ENCODE assay signal across 8 mouse cellular contexts in the genomic region with DNA sequence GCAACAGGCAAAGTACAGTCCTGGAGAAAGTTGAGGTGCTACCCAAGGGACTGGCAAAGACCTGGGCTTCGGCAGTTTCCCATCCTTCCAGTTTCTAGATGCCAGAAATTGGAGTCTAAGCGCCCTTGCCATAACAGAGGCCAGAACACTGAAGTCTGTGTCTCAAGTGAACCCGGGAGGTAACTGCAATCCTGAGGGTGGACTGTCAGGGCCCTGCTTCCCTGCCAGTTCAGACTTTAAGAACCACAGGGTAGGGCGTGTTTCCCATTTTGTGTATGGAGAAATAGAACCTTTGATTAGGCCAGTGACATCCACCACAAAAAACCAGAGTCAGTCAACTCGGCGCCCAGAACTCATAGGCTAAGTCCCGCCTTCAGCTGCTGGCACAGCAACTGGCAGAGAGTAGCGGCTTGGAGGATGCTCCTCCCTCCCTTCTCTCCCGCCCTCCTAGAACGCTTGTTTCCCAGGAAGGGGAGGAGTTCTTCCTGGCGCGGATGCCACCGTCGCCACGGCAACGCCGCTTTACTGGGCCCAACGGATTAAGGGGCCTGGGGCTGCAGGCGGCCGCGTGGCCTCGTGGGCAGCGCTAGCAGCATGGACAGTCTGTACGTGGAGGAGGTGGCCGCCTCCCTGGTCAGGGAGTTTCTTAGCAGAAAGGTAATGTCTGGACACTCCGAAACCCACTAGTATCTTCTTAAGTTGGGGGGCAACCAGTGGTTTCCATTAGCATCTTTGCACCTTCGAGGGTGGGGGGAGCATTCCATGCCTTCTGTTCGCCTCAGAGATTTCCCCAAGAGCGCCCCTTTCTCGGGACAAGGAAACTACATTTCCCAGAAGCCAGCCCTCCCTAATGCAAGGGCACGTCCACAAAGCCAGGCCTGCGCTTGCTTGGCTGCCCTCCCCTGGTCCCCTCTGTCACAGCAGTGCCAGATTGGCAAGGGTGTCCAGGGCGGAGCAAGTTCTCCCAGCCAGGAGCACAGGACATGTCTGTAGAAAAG. TPM values are rescaled to one million over a fixed set of nuclear protein-coding genes. Genes with fewer than 3 reads are reported as not detected.
DNase-seq lines count a peak whose midpoint lies in the region; ATAC-seq and TF ChIP-seq lines count a peak whose summit lies in the region.

TSS of gene Mindy4 (plus strand) at position 471 of the 998 bp plus-strand sequence.

- peak within 1 kb of the TSS in 1 of 2 experiments; percentile 44; a peak in 2 of 4 replicates for H3K4me3 ChIP-seq in MEL (ENCODE audit: control insufficient read depth in 1 of 2, insufficient read depth in 1 of 2, low read depth in 2 of 2, low read length in 2 of 2)
- peak within 1 kb of the TSS; percentile 54 for H3K4me3 ChIP-seq in forebrain, embryonic 15.5 days
- H3K4me3 ChIP-seq in liver, embryonic 16.5 days (ENCODE audit: low read depth, low read length) = peak within 1 kb of the TSS; percentile 59
- peak within 1 kb of the TSS; percentile 50 for H3K4me3 ChIP-seq in neural tube, embryonic 13.5 days

- intact Hi-C loops in heart, postnatal 14 days (cut with DNase I) = no loop called here

- no peaks in the 10 kb centered on the region; a peak in 1 of 4 replicates for H3K27me3 ChIP-seq in MEL (ENCODE audit: control insufficient read depth in 1 of 2, insufficient read depth in 2 of 2, low read length in 2 of 2)
- no peaks in the 10 kb centered on the region for H3K27me3 ChIP-seq in forebrain, embryonic 15.5 days
- no peaks in the 10 kb centered on the region for H3K27me3 ChIP-seq in liver, embryonic 16.5 days (ENCODE audit: control insufficient read depth, insufficient read depth, low read depth, low read length)
- no peaks in the 10 kb centered on the region for H3K27me3 ChIP-seq in neural tube, embryonic 13.5 days

- no peak for TF ChIP-seq CTCF in MEL (IDR thresholded peaks at IDR 0.05 in 2 of 3, conservative IDR thresholded peaks at IDR 0.05 in 1 of 3; ENCODE audit: control insufficient read depth in 1 of 3, insufficient read depth in 1 of 3, low read depth in 2 of 3, low read length in 3 of 3, poor library complexity in 1 of 3, severe bottlenecking in 1 of 3)

- peak; percentile 96 for ATAC-seq in forebrain, embryonic 15.5 days (replicated peaks)
- peak; percentile 87 for ATAC-seq in liver, embryonic 16.5 days (ENCODE audit: low read depth)
- peak; percentile 97 for ATAC-seq in neural tube, embryonic 13.5 days (ENCODE audit: low read depth)

- WGBS in forebrain, embryonic 15.5 days = 3% methylated on average over 33 of the region's 33 CpGs
- WGBS in large intestine, adult 2 months = 4% methylated on average over 33 of the region's 33 CpGs
- 7% methylated on average over 33 of the region's 33 CpGs for WGBS in liver, embryonic 16.5 days (ENCODE audit: insufficient replicate concordance)
- 3% methylated on average over 33 of the region's 33 CpGs for WGBS in neural tube, embryonic 13.5 days

- DNase-seq in MEL (ENCODE audit: low read depth, low spot score) = peak; percentile 45
- peak; percentile 83 to 95 for DNase-seq in cerebellum, adult 18-20 months
- peak; percentile 87 to 92 for DNase-seq in heart, postnatal 14 days
- peak; percentile 39 for DNase-seq in large intestine, adult 2 months (ENCODE audit: low read depth, low spot score)
- DNase-seq in testis, postnatal 10 days (ENCODE audit: low spot score) = peak; percentile 89

- H3K9ac ChIP-seq in MEL (ENCODE audit: control insufficient read depth, low read depth, low read length, poor library complexity, severe bottlenecking) = no peak within 1 kb of the TSS
- peak within 1 kb of the TSS; percentile 62 for H3K9ac ChIP-seq in forebrain, embryonic 15.5 days (replicated peaks)
- H3K9ac ChIP-seq in liver, embryonic 16.5 days (ENCODE audit: low read depth, low read length) = peak within 1 kb of the TSS; percentile 12; the same call in 1 of the 2 replicates
- peak within 1 kb of the TSS; percentile 68 for H3K9ac ChIP-seq in neural tube, embryonic 13.5 days

- peak within 1 kb of the TSS; percentile 66 for H3K4me2 ChIP-seq in forebrain, embryonic 15.5 days (replicated peaks)
- H3K4me2 ChIP-seq in liver, embryonic 16.5 days (ENCODE audit: low read depth, low read length) = peak within 1 kb of the TSS; percentile 66
- H3K4me2 ChIP-seq in neural tube, embryonic 13.5 days = peak within 1 kb of the TSS; percentile 64

- TF ChIP-seq EP300 in MEL (IDR thresholded peaks at IDR 0.05; ENCODE audit: low read depth in 1 of 2, low read length in 2 of 2) = no peak

- H3K79me2 ChIP-seq in MEL (ENCODE audit: control insufficient read depth, insufficient read depth, low read length, poor library complexity) = no peaks in the 10 kb centered on the region

- H3K27ac ChIP-seq in MEL (ENCODE audit: control insufficient read depth, low read depth, low read length) = no peak within 1 kb of the TSS
- H3K27ac ChIP-seq in forebrain, embryonic 15.5 days (replicated peaks) = peak within 1 kb of the TSS; percentile 92
- no peak within 1 kb of the TSS for H3K27ac ChIP-seq in liver, embryonic 16.5 days (ENCODE audit: low read length)
- peak within 1 kb of the TSS; percentile 83 for H3K27ac ChIP-seq in neural tube, embryonic 13.5 days (replicated peaks)

- no peaks in the 10 kb centered on the region for H3K9me3 ChIP-seq in MEL (replicated peaks; ENCODE audit: insufficient read depth, low read length)
- no peaks in the 10 kb centered on the region for H3K9me3 ChIP-seq in forebrain, embryonic 15.5 days
- no peaks in the 10 kb centered on the region for H3K9me3 ChIP-seq in liver, embryonic 16.5 days (replicated peaks; ENCODE audit: control insufficient read depth, low read length)
- H3K9me3 ChIP-seq in neural tube, embryonic 13.5 days = no peaks in the 10 kb centered on the region

- no peaks in the 10 kb centered on the region for H3K4me1 ChIP-seq in MEL (ENCODE audit: control insufficient read depth in 1 of 2, insufficient read depth in 2 of 2, low read length in 2 of 2)
- H3K4me1 ChIP-seq in forebrain, embryonic 15.5 days = peaks cover 23% of the 10 kb centered on the region
- H3K4me1 ChIP-seq in liver, embryonic 16.5 days (ENCODE audit: control insufficient read depth, low read depth, low read length) = peaks cover 5% of the 10 kb centered on the region; the same call in 1 of the 2 replicates
- peaks cover 21% of the 10 kb centered on the region for H3K4me1 ChIP-seq in neural tube, embryonic 13.5 days (replicated peaks)

- H3K36me3 ChIP-seq in MEL (ENCODE audit: control insufficient read depth in 1 of 2, insufficient read depth in 2 of 2, low read length in 2 of 2) = no peaks in the 10 kb centered on the region
- H3K36me3 ChIP-seq in forebrain, embryonic 15.5 days = no peaks in the 10 kb centered on the region
- H3K36me3 ChIP-seq in liver, embryonic 16.5 days (ENCODE audit: control insufficient read depth, insufficient read depth) = no peaks in the 10 kb centered on the region
- H3K36me3 ChIP-seq in neural tube, embryonic 13.5 days = no peaks in the 10 kb centered on the region

- TF ChIP-seq RAD21 in MEL (IDR thresholded peaks at IDR 0.05; ENCODE audit: low read depth, low read length) = no peak

- no peak for TF ChIP-seq POLR2A in MEL (IDR thresholded peaks at IDR 0.05; ENCODE audit: control insufficient read depth in 1 of 2, insufficient read depth in 1 of 2, low read depth in 1 of 2, low read length in 2 of 2, poor library complexity in 1 of 2)

TF ChIP-seq in MEL, 35 proteins besides CTCF, POLR2A, EP300 and RAD21:
- TF ChIP-seq MAX (IDR thresholded peaks at IDR 0.05; ENCODE audit: low read length) (no peak), HCFC1 (IDR thresholded peaks at IDR 0.05; ENCODE audit: low read depth, low read length) (peak; percentile 70; the same call in 1 of the 2 replicates)

RNA-seq across cellular contexts. Expression of gene Mindy4, which starts in this region (rescaled TPM):
- total RNA-seq in MEL (2012; rRNA removed) = 0.23 TPM in 1 of 2 replicates, not detected in the other
- polyA plus RNA-seq in MEL (2012; ENCODE audit: insufficient read depth in 1 of 2, insufficient read length in 2 of 2, low read depth in 1 of 2, low replicate concordance in 2 of 2, missing spikeins in 1 of 2) = 1 to 10 TPM in 1 of 2 experiments, not detected in 1; 1.6 TPM
- polyA plus RNA-seq in forebrain, embryonic 15.5 days (2015; fragmentation: Nextera tagmentation; extraction: Ambion mirVana) = 14.9 and 17.4 TPM in 2 replicates
- total RNA-seq in heart, postnatal 14 days (2021) = 1 to 10 TPM; 3.7 to 4.9 TPM
- polyA plus RNA-seq in large intestine, adult 2 months (2012; rRNA removed) = 1.7 and 2.7 TPM in 2 replicates
- polyA plus RNA-seq in liver, embryonic 16.5 days (2015; fragmentation: Nextera tagmentation; extraction: Ambion mirVana) = 0.82 and 1.2 TPM in 2 replicates
- 9.9 and 10.8 TPM in 2 replicates for polyA plus RNA-seq in neural tube, embryonic 13.5 days (2015; fragmentation: Nextera tagmentation; extraction: Ambion mirVana)

Comparison
In these comparisons a context has a peak if more than half of its experiments do, and no peak if none do; other contexts are left out.
1. DNase-seq: peak in every context shown above with its lines; median percentile 90 in heart, postnatal 14 days; 89 in cerebellum, adult 18-20 months; 89 in testis, postnatal 10 days; 45 in MEL; 39 in large intestine, adult 2 months.
2. H3K27ac ChIP-seq: peak in forebrain, embryonic 15.5 days (single experiment) and neural tube, embryonic 13.5 days (single experiment); none in MEL (single experiment) and liver, embryonic 16.5 days (single experiment).
3. Peak in every context shown above with its lines, with median percentiles within 50 percentile points of each other: ATAC-seq and H3K4me2 ChIP-seq.